Mouse (Mus musculus): Measurements from ENCODE around the gene Cldn10. TPM values are rescaled to one million over a fixed set of nuclear protein-coding genes. Genes with fewer than 3 reads are reported as not detected.

Gene Cldn10
- total and polyA plus RNA-seq, 3 experiments, result 0.09 to 0.72 TPM; not detected in 1

DNA sequence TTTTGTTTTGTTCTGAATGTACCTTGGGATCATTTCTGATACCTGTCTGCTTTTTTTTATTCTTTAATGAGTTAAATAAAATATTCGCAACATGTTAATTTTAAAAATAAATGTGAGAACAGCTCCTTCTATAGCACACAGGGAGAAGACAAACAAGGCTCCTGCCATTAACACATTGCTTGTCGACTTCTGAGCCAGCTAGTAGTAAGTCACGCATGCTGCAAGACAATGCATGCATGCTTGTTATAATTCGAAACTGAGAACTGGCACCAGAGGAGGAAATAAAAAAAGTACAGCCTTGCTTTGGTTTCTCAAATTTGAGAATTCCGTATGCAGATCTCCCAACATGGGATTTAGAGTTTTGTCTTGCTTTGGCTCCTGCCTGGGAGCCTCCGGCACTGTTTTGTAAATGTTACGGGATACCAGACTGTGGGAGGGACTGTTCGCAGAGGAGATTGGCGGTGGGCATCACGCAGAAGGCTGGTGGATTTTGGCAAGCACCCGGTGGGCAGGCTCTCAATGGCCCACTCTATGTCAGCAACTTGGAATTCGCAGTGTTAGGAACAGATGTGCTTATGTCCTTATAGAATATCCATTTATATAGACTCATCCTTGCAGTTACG, 80.5 kb downstream of the Cldn10 start:
- intact Hi-C loops (cut with DNase I), result no loop called here
- WGBS, result 88% methylated on average over 13 of the region's 13 CpGs
- no peaks in the 10 kb centered on the region for H3K36me3 ChIP-seq (ENCODE audit: control insufficient read depth, insufficient read depth, low read length)
- H3K79me2 ChIP-seq (replicated peaks; ENCODE audit: control insufficient read depth, insufficient read depth, low read length), result no peaks in the 10 kb centered on the region
- H3K4me1 ChIP-seq (ENCODE audit: control insufficient read depth, insufficient read depth, low read length), result no peaks in the 10 kb centered on the region
- no peak overlapping the region for H3K9ac ChIP-seq (ENCODE audit: low read depth, low read length)
- TF ChIP-seq POLR2A (IDR thresholded peaks at IDR 0.05; ENCODE audit: insufficient read depth, low read depth, low read length) (no peak), EP300 (IDR thresholded peaks at IDR 0.05; ENCODE audit: insufficient read depth, low read depth, low read length) (no peak), CTCF (IDR thresholded peaks at IDR 0.05) (no peak)
- DNase-seq, result no peak
- H3K27me3 ChIP-seq (ENCODE audit: control insufficient read depth, insufficient read depth, low read length), result no peaks in the 10 kb centered on the region
- no peak overlapping the region for H3K4me3 ChIP-seq
- H3K27ac ChIP-seq, result no peak overlapping the region

DNA sequence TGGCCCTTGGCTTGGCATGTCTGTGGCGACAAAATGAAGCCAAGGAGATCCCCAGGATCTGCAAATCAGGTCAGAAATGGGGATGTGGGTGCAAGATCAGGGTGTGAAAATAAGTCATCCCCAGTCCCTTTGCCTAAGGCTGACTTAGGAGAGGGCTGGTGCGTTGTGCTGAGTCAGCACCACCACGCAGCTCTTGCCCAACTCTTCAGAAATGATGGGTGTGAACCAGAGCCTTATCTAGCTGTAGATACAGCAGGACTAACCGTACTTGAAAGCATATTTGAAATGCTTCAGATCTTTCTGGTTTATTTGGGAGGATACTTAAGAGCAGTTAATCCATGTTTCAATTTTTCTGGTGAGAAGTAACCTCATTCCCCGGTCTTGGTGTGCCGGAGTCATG, 82.0 kb downstream of the Cldn10 start:
- intact Hi-C loops (cut with DNase I), result no loop called here
- 56% methylated on average over 6 of the region's 6 CpGs for WGBS
- peak in 1 of 2 experiments; percentile 13 for DNase-seq

DNA sequence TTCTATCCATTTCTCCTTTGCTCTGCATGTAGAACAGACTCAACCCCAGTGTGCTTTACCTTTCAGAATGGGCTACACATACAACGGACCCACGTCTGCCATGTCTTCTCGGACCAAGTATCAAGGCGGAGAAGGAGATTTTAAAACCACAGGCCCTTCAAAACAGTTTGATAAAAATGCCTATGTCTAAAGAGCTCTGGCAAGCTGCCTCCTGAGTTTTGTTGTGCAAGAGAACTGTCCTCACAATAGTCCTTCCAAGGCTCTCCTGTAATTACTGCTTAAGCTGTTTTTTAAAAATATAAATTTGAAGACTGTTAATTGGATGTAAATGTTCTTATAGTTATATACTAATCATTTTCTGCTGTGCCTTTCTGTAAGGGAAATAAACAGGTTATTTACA, 86.4 kb downstream of the Cldn10 start:
- H3K9ac ChIP-seq (ENCODE audit: low read depth, low read length), result no peak overlapping the region
- no peak overlapping the region for H3K27ac ChIP-seq
- WGBS, result 85% methylated on average over 4 of the region's 4 CpGs
- intact Hi-C loops (cut with DNase I), result no loop called here
- TF ChIP-seq CTCF (IDR thresholded peaks at IDR 0.05) (no peak), EP300 (IDR thresholded peaks at IDR 0.05; ENCODE audit: insufficient read depth, low read depth, low read length) (no peak), POLR2A (IDR thresholded peaks at IDR 0.05; ENCODE audit: insufficient read depth, low read depth, low read length) (no peak)
- no peaks in the 10 kb centered on the region for H3K79me2 ChIP-seq (replicated peaks; ENCODE audit: control insufficient read depth, insufficient read depth, low read length)
- no peaks in the 10 kb centered on the region for H3K36me3 ChIP-seq (ENCODE audit: control insufficient read depth, insufficient read depth, low read length)
- no peak overlapping the region for H3K4me3 ChIP-seq
- no peaks in the 10 kb centered on the region for H3K27me3 ChIP-seq (ENCODE audit: control insufficient read depth, insufficient read depth, low read length)
- H3K4me1 ChIP-seq (ENCODE audit: control insufficient read depth, insufficient read depth, low read length), result no peaks in the 10 kb centered on the region
- no peak for DNase-seq

More for the DNA sequence above, 82.0 kb downstream of the Cldn10 start:
- TF ChIP-seq POLR2A (IDR thresholded peaks at IDR 0.05; ENCODE audit: insufficient read depth, low read depth, low read length), result no peak
- TF ChIP-seq EP300 (IDR thresholded peaks at IDR 0.05; ENCODE audit: insufficient read depth, low read depth, low read length), result no peak
- TF ChIP-seq CTCF (IDR thresholded peaks at IDR 0.05), result no peak
- Histone ChIP-seq H3K27ac (no peak overlapping the region), H3K79me2 (replicated peaks; ENCODE audit: control insufficient read depth, insufficient read depth, low read length) (no peaks in the 10 kb centered on the region), H3K4me3 (no peak overlapping the region), H3K9ac (ENCODE audit: low read depth, low read length) (no peak overlapping the region), H3K36me3 (ENCODE audit: control insufficient read depth, insufficient read depth, low read length) (no peaks in the 10 kb centered on the region), H3K27me3 (ENCODE audit: control insufficient read depth, insufficient read depth, low read length) (no peaks in the 10 kb centered on the region), H3K4me1 (ENCODE audit: control insufficient read depth, insufficient read depth, low read length) (no peaks in the 10 kb centered on the region)

DNA sequence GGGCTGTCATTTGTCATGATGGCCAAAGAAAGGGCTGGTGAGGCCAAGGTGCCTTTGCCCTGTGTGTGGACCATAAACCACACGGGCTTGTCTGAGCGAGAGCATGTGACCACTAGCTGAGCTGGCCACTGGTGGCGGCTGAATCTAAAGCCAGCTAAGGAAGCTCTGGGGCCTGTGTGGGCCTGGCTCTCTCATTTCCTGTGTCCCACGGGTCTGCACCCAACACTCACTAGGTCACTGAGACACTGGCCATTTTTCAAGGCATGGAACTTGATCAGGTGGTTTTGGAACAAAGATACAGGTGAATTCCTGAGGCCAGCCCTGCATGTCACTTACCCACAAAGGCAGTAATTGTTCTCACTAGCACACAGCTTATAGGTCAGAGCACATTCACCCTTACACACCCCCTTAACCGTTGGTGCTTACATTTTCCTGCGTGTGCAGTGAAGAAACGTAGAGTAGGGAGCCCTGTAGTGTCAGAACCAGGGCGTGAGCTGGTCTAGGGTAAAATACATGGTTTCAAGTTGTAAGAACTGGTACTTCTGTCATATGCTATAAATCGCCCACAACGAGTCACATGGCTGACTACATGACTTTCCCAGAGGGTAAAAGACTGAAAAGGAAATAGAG, 87.2 kb downstream of the Cldn10 start:
- no peak for TF ChIP-seq EP300 (IDR thresholded peaks at IDR 0.05; ENCODE audit: insufficient read depth, low read depth, low read length)
- TF ChIP-seq CTCF (IDR thresholded peaks at IDR 0.05), result no peak
- TF ChIP-seq POLR2A (IDR thresholded peaks at IDR 0.05; ENCODE audit: insufficient read depth, low read depth, low read length), result no peak
- Histone ChIP-seq H3K27ac (no peak overlapping the region), H3K27me3 (ENCODE audit: control insufficient read depth, insufficient read depth, low read length) (no peaks in the 10 kb centered on the region), H3K36me3 (ENCODE audit: control insufficient read depth, insufficient read depth, low read length) (no peaks in the 10 kb centered on the region), H3K9ac (ENCODE audit: low read depth, low read length) (no peak overlapping the region), H3K4me3 (no peak overlapping the region), H3K4me1 (ENCODE audit: control insufficient read depth, insufficient read depth, low read length) (no peaks in the 10 kb centered on the region), H3K79me2 (replicated peaks; ENCODE audit: control insufficient read depth, insufficient read depth, low read length) (no peaks in the 10 kb centered on the region)
- no peak for DNase-seq
- intact Hi-C loops (cut with DNase I), result no loop called here
- WGBS, result 72% methylated on average over 10 of the region's 10 CpGs

DNA sequence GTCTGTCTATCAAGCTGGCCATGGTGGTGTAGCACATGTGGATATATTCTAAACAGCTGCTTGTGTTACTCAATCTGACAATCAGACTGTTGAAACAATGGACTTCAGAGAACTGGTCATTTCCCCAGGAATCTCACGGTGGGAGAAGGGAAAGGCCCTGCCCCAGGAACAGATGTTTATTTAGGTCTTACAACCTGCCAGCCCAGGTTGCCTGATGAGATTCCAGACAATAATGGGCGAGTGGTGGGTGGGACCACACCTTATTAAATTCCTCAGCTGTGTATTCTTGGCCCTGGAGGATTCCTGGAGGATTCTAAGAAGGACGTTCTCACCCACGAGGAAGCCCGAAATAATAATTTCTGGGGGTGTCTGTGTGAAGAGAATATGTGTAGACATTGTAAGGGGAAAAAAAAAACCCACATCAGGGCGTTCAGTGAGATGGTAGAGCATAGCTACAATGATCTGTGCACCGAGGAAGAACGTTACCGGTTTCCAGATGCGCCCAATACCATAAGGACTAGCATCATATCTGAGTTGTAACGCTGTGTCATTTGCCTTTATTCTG, 90.7 kb downstream of the Cldn10 start:
- WGBS, result 82% methylated on average over 11 of the region's 11 CpGs
- no peak overlapping the region for H3K9ac ChIP-seq (ENCODE audit: low read depth, low read length)
- intact Hi-C loops (cut with DNase I), result no loop called here
- H3K36me3 ChIP-seq (ENCODE audit: control insufficient read depth, insufficient read depth, low read length), result no peaks in the 10 kb centered on the region
- no peak for DNase-seq
- no peak overlapping the region for H3K27ac ChIP-seq
- H3K4me3 ChIP-seq, result no peak overlapping the region
- no peaks in the 10 kb centered on the region for H3K79me2 ChIP-seq (replicated peaks; ENCODE audit: control insufficient read depth, insufficient read depth, low read length)
- no peak for TF ChIP-seq POLR2A (IDR thresholded peaks at IDR 0.05; ENCODE audit: insufficient read depth, low read depth, low read length)
- no peak for TF ChIP-seq EP300 (IDR thresholded peaks at IDR 0.05; ENCODE audit: insufficient read depth, low read depth, low read length)
- no peak for TF ChIP-seq CTCF (IDR thresholded peaks at IDR 0.05)
- H3K27me3 ChIP-seq (ENCODE audit: control insufficient read depth, insufficient read depth, low read length), result no peaks in the 10 kb centered on the region
- no peaks in the 10 kb centered on the region for H3K4me1 ChIP-seq (ENCODE audit: control insufficient read depth, insufficient read depth, low read length)

DNA sequence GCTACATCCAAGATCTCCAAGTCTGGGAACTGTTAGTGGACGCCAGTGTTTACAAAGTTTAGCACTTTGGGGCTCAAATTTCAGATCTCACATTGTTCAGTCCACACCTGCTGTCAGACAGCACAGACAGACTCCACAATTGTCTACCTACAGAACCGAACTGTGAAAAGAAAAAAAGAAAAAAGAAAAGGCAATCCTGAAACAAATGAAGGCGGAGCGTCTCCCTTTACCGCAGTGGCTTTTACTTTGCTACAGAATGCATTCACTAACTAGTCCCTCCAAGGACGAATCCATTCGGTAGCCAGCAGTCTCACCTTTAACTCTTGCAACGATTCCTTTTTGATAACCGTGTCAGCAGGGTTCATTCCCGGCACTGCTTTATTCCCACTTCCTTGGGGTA, 93.0 kb downstream of the Cldn10 start:
- no peak for TF ChIP-seq CTCF (IDR thresholded peaks at IDR 0.05)
- TF ChIP-seq EP300 (IDR thresholded peaks at IDR 0.05; ENCODE audit: insufficient read depth, low read depth, low read length), result no peak
- no peak for TF ChIP-seq POLR2A (IDR thresholded peaks at IDR 0.05; ENCODE audit: insufficient read depth, low read depth, low read length)
- Histone ChIP-seq H3K4me1 (ENCODE audit: control insufficient read depth, insufficient read depth, low read length) (no peaks in the 10 kb centered on the region), H3K4me3 (no peak overlapping the region), H3K36me3 (ENCODE audit: control insufficient read depth, insufficient read depth, low read length) (no peaks in the 10 kb centered on the region), H3K79me2 (replicated peaks; ENCODE audit: control insufficient read depth, insufficient read depth, low read length) (no peaks in the 10 kb centered on the region), H3K27ac (no peak overlapping the region), H3K27me3 (ENCODE audit: control insufficient read depth, insufficient read depth, low read length) (no peaks in the 10 kb centered on the region), H3K9ac (ENCODE audit: low read depth, low read length) (no peak overlapping the region)
- intact Hi-C loops (cut with DNase I), result no loop called here
- DNase-seq, result no peak
- 88% methylated on average over 10 of the region's 10 CpGs for WGBS

Data from heart, adult 2 months (tissue).